Mouse (Mus musculus): ENCODE results near the gene Fmo2. TPM values are rescaled to one million over a fixed set of nuclear protein-coding genes. Genes with fewer than 3 reads are reported as not detected.

Gene Fmo2
- polyA plus RNA-seq, 1 experiment from 2014 or later = 16.4 TPM

DNA sequence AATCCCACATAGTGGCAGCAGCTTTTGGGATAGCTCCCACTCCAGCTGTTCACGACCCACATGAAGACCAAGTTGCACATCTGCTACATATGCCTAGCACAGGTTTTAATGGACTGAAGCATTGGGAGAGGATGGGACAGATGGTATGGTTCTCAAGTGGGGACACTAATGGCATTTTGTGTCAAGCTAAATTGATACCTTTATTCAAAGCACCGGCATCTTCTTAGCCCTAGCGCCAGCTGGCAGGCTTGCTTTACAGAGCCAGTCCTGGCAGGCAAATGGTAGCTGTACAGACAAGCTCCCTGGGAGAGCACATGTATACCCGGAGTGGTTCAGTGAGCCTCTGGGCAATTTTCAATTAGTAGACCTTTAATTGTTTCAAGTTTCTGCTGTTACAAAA is 3.4 kb upstream of the Fmo2 start:
- H3K4me3 ChIP-seq (ENCODE audit: low read depth, low read length) = no peak overlapping the region
- TF ChIP-seq EP300 (optimal IDR thresholded peaks at IDR 0.05) (no peak), CTCF (IDR thresholded peaks at IDR 0.05; ENCODE audit: low read depth) (no peak)
- no peak overlapping the region for H3K9ac ChIP-seq (ENCODE audit: low read length)
- DNase-seq (ENCODE audit: low spot score) (no peak), ATAC-seq (ENCODE audit: low FRiP score, low TSS enrichment) (no peak)
- no peak overlapping the region for H3K4me2 ChIP-seq (replicated peaks; ENCODE audit: low read depth)
- H3K36me3 ChIP-seq (ENCODE audit: control insufficient read depth, insufficient read depth, low read length) = no peaks in the 10 kb centered on the region
- H3K9me3 ChIP-seq (ENCODE audit: control insufficient read depth, low read length) = no peaks in the 10 kb centered on the region
- H3K27me3 ChIP-seq (ENCODE audit: control insufficient read depth, insufficient read depth, low read length) = no peaks in the 10 kb centered on the region
- H3K27ac ChIP-seq (replicated peaks) = no peak overlapping the region
- 62% methylated on average over 4 of the region's 4 CpGs for WGBS
- H3K4me1 ChIP-seq (replicated peaks; ENCODE audit: control insufficient read depth, insufficient read depth) = no peaks in the 10 kb centered on the region

DNA sequence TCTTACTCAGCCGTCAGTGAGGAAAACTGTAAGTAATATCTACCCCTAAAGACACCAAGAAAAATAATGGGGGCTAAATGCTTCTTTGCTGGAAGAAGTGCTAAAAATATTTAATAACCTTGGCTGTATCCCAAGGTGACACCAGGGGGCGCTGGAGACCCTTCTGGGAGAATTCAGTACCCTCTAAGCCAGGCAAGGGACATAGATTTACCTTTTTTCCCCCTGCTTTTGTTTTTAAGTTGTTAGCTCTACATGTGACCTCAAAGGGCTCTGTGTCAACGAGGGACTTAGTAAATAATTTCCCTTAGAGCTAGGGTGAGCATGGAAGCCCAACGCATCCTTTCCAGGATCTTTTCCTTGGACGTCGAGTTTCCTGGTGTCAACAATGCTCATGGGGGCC is 2.6 kb downstream of the Fmo2 start:
- DNase-seq (ENCODE audit: low spot score) = peak; percentile 71
- TF ChIP-seq EP300 (optimal IDR thresholded peaks at IDR 0.05) (no peak), CTCF (IDR thresholded peaks at IDR 0.05; ENCODE audit: low read depth) (peak; percentile 89)
- H3K9me3 ChIP-seq (ENCODE audit: control insufficient read depth, low read length) = no peaks in the 10 kb centered on the region
- WGBS = 32% methylated on average over 6 of the region's 6 CpGs
- no peak overlapping the region for H3K4me2 ChIP-seq (replicated peaks; ENCODE audit: low read depth)
- no peaks in the 10 kb centered on the region for H3K4me1 ChIP-seq (replicated peaks; ENCODE audit: control insufficient read depth, insufficient read depth)
- no peak for ATAC-seq (ENCODE audit: low FRiP score, low TSS enrichment)
- no peak overlapping the region for H3K9ac ChIP-seq (ENCODE audit: low read length)
- H3K36me3 ChIP-seq (ENCODE audit: control insufficient read depth, insufficient read depth, low read length) = no peaks in the 10 kb centered on the region
- H3K27me3 ChIP-seq (ENCODE audit: control insufficient read depth, insufficient read depth, low read length) = no peaks in the 10 kb centered on the region
- no peak overlapping the region for H3K27ac ChIP-seq (replicated peaks)
- H3K4me3 ChIP-seq (ENCODE audit: low read depth, low read length) = no peak overlapping the region

DNA sequence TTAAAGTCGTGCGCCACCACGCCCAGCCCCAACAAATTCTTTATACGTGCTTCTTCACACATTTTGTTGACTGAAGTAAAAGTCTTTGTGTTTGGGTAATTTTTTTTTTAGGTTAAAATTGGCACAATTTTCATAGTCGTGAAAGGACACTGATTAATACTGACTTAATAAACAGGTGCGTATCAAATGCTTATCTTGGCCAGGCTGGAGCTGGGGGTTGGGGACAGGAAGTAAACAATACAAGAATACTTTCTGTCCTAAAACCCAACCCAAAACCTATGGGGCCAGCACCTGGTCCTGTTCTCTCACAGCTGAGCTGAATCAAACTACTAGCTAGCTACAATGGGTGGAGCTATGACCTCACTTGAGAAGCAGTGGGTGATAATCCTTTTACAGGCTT is 5.5 kb downstream of the Fmo2 start:
- no peak overlapping the region for H3K4me3 ChIP-seq (ENCODE audit: low read depth, low read length)
- DNase-seq (ENCODE audit: low spot score) = no peak
- no peaks in the 10 kb centered on the region for H3K9me3 ChIP-seq (ENCODE audit: control insufficient read depth, low read length)
- H3K4me1 ChIP-seq (replicated peaks; ENCODE audit: control insufficient read depth, insufficient read depth) = no peaks in the 10 kb centered on the region
- no peak overlapping the region; the same call in 1 of the 2 replicates for H3K27ac ChIP-seq (replicated peaks)
- ATAC-seq (ENCODE audit: low FRiP score, low TSS enrichment) = no peak
- no peaks in the 10 kb centered on the region for H3K27me3 ChIP-seq (ENCODE audit: control insufficient read depth, insufficient read depth, low read length)
- H3K4me2 ChIP-seq (replicated peaks; ENCODE audit: low read depth) = no peak overlapping the region
- no peak overlapping the region for H3K9ac ChIP-seq (ENCODE audit: low read length)
- WGBS = 77% methylated on average over 6 of the region's 6 CpGs
- no peaks in the 10 kb centered on the region for H3K36me3 ChIP-seq (ENCODE audit: control insufficient read depth, insufficient read depth, low read length)
- TF ChIP-seq CTCF (IDR thresholded peaks at IDR 0.05; ENCODE audit: low read depth) (no peak), EP300 (optimal IDR thresholded peaks at IDR 0.05) (no peak)

DNA sequence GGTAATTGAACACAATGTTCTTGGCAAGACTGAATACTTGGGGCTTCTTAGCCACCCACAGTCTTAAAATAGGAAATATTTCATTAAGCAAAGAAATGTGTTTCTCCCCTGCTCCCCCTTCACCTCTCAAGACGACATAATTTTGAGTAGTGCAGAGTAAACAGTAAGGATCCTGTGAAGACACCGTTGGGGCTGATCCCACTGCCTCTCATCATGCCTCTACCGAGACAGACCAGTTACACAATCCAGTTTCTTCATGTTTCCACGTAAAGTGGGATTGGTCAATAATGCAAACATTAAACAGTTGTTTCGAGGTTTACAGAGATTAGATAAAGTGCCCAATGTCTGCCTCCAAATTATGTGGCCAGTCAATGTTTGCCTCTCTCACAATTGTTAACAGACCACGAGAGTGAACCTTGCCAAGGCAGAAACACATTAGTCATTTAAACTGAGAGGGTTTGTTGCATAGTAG is 6.5 kb downstream of the Fmo2 start:
- 8% methylated on average over 6 of the region's 6 CpGs for WGBS
- H3K4me2 ChIP-seq (replicated peaks; ENCODE audit: low read depth) = no peak overlapping the region
- no peak for TF ChIP-seq EP300 (optimal IDR thresholded peaks at IDR 0.05)
- no peak for TF ChIP-seq CTCF (IDR thresholded peaks at IDR 0.05; ENCODE audit: low read depth)
- H3K4me3 ChIP-seq (ENCODE audit: low read depth, low read length) = no peak overlapping the region
- DNase-seq (ENCODE audit: low spot score) (no peak), ATAC-seq (ENCODE audit: low FRiP score, low TSS enrichment) (peak; percentile 86)
- H3K4me1 ChIP-seq (replicated peaks; ENCODE audit: control insufficient read depth, insufficient read depth) = no peaks in the 10 kb centered on the region
- no peak overlapping the region for H3K27ac ChIP-seq (replicated peaks)
- no peaks in the 10 kb centered on the region for H3K27me3 ChIP-seq (ENCODE audit: control insufficient read depth, insufficient read depth, low read length)
- no peaks in the 10 kb centered on the region for H3K36me3 ChIP-seq (ENCODE audit: control insufficient read depth, insufficient read depth, low read length)
- H3K9ac ChIP-seq (ENCODE audit: low read length) = no peak overlapping the region
- H3K9me3 ChIP-seq (ENCODE audit: control insufficient read depth, low read length) = no peaks in the 10 kb centered on the region

DNA sequence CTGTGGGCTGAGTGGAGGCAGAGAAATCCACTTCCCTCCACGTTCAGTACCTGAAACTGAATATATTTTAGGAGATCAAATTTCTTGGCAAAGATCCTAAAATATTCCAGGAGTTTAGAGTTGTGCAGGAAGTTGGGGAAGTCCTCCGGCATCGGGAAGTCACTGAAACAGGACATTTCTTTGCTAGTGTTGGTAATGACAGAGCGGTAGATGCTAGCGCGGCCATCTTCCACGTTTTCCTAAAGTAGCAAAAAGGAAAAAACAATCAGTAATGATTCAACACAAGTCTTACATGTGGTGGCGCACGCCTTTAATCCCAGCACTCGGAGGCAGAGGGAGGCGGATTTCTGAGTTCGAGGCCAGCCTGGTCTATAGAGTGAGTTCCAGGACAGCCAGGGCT is 9.9 kb downstream of the Fmo2 start:
- no peak overlapping the region for H3K4me3 ChIP-seq (ENCODE audit: low read depth, low read length)
- WGBS = 77% methylated on average over 12 of the region's 12 CpGs
- no peak for TF ChIP-seq EP300 (optimal IDR thresholded peaks at IDR 0.05)
- TF ChIP-seq CTCF (IDR thresholded peaks at IDR 0.05; ENCODE audit: low read depth) = no peak
- H3K4me1 ChIP-seq (replicated peaks; ENCODE audit: control insufficient read depth, insufficient read depth) = no peaks in the 10 kb centered on the region
- DNase-seq (ENCODE audit: low spot score) (no peak), ATAC-seq (ENCODE audit: low FRiP score, low TSS enrichment) (no peak)
- no peak overlapping the region for H3K4me2 ChIP-seq (replicated peaks; ENCODE audit: low read depth)
- no peaks in the 10 kb centered on the region for H3K27me3 ChIP-seq (ENCODE audit: control insufficient read depth, insufficient read depth, low read length)
- H3K9me3 ChIP-seq (ENCODE audit: control insufficient read depth, low read length) = no peaks in the 10 kb centered on the region
- H3K36me3 ChIP-seq (ENCODE audit: control insufficient read depth, insufficient read depth, low read length) = no peaks in the 10 kb centered on the region
- no peak overlapping the region for H3K27ac ChIP-seq (replicated peaks)
- H3K9ac ChIP-seq (ENCODE audit: low read length) = no peak overlapping the region

DNA sequence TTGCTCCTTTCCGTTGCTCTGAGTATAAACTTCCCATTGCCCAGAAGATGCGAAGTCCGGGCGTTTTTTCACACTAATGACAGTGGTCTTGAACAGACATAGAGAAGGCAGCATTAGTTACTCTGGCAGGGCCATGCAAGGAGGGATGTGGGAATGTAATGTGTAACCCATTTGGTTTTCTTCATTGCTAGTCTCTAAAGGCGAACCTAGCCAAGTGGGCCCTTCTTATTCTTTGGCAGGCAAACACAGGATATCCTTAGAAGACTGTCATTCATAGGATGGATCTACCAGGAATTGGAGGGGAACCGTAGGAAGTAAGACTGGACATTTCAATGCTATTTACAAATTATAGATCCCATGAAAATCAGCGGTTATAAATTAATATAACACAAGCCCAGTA is 10.9 kb downstream of the Fmo2 start:
- no peak for TF ChIP-seq EP300 (optimal IDR thresholded peaks at IDR 0.05)
- TF ChIP-seq CTCF (IDR thresholded peaks at IDR 0.05; ENCODE audit: low read depth) = no peak
- WGBS = 84% methylated on average over 7 of the region's 7 CpGs
- no peak overlapping the region for H3K9ac ChIP-seq (ENCODE audit: low read length)

More for the DNA sequence above, 10.9 kb downstream of the Fmo2 start:
- Histone ChIP-seq H3K27me3 (ENCODE audit: control insufficient read depth, insufficient read depth, low read length) (no peaks in the 10 kb centered on the region), H3K36me3 (ENCODE audit: control insufficient read depth, insufficient read depth, low read length) (no peaks in the 10 kb centered on the region), H3K9me3 (ENCODE audit: control insufficient read depth, low read length) (no peaks in the 10 kb centered on the region), H3K4me3 (ENCODE audit: low read depth, low read length) (no peak overlapping the region), H3K4me1 (replicated peaks; ENCODE audit: control insufficient read depth, insufficient read depth) (no peaks in the 10 kb centered on the region), H3K4me2 (replicated peaks; ENCODE audit: low read depth) (no peak overlapping the region), H3K27ac (replicated peaks) (no peak overlapping the region)
- no peak for ATAC-seq (ENCODE audit: low FRiP score, low TSS enrichment)
- DNase-seq (ENCODE audit: low spot score) = no peak

All from stomach, postnatal 0 days (tissue).